Mouse (Mus musculus): ENCODE results near the gene Syne2.
A peak's percentile ranks its signal among the peaks of the same experiment; 100 is the strongest.

The Syne2 gene

GRCm38 (mm10) chr12:75817959-75818452 lies at the start of gene Syne2:
Syne2 (plus strand) TSS chr12:75818134.
- DNase-seq: peak; percentile 72 to 84

- DNase-seq: no peak
Measured at GRCm38 (mm10) chr12:75771410-75771809, 46.5 kb upstream of the Syne2 start.

DNA sequence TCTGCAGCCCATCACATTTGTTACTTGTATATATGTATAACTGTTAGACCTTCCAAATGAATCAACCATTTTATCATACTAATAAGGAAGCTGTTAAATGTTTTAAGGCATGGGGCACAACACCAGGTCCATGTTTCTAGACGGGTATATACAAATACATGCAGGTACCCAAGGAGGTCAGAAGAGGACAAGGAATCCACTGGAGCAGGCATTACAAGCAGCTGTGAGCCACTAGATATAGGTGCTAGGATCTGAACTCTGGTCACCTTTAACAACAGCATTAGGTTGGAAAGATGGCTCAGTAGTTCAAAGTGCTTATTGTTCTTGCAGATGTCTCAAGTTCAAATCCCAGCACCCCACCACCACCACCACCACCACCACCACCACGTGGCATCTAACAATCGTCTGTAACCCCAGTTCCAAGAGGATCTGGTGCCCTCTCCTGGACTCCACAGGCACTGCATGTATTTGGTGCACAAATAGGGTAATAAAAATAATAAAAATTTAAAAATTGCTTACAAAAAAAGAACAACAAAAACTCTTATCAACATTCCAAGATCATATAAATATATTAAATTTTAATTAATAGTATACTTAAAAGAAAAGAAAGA lies 45.4 kb upstream of the Syne2 start:
- DNase-seq: peak; percentile 44 to 73

DNA sequence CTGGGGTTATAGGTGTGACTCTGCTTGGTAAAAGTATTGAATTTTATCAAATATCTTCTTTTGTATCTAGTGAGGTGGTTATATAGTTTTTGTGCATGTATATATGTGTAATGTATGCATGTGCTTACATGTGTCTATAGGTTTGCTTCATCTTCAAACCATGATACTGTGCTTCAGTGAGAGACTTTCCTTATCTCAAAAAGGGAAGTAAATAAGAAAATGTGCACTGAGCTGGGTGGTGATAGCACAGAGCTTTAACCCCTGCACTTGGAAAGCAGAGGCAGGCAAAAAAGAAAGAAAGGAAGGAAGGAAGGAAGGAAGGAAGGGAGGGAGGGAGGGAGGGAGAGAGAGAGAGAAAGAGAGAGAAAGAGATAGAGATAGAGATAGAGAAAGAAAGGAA lies 36.5 kb upstream of the Syne2 start:
- DNase-seq: no peak

DNA sequence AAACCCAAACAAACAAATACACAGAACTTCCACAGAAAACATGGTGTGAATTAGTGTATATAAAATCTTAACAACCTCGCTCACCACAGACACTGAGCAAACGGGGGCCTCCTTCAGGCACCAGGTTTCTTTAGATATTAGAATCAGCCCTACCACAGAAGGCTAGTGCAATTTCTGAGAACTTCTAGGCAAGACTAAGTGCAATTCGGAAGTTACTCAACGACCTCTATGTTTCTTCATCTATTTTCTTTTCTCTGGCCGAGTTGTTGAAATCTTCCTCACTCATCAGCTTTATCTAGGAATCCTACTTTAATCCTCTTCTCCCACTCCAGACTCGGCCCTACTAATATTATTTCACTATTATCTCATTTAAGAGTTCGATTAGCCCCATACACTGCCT lies 35.9 kb upstream of the Syne2 start:
- DNase-seq: no peak

GRCm38 (mm10) chr12:75784271-75784751 lies 33.6 kb upstream of the Syne2 start:
- no peak for DNase-seq

- DNase-seq: peak in 1 of 2 experiments; percentile 58
Measured at GRCm38 (mm10) chr12:75786681-75787080, 31.3 kb upstream of the Syne2 start.

DNA sequence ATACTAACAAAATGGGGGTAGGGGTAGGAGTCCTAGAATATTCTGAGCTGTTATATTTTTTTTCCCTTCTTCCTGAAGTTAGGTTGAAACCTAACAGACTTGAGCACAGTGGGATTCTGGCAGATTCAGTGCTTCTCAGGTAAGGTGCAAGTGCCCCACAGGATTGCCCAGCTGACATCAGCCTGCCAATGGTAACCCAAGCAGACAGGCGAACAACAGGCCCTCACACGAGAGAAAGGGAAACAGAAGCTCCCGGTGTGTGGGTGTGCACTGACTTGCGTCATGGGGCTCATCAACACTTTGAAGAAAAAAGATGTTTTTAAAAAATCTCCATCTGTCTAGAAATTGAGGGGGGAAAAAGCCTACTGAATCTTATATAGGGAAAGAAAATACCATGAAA lies 28.5 kb upstream of the Syne2 start:
- DNase-seq: peak; percentile 63 to 84

DNA sequence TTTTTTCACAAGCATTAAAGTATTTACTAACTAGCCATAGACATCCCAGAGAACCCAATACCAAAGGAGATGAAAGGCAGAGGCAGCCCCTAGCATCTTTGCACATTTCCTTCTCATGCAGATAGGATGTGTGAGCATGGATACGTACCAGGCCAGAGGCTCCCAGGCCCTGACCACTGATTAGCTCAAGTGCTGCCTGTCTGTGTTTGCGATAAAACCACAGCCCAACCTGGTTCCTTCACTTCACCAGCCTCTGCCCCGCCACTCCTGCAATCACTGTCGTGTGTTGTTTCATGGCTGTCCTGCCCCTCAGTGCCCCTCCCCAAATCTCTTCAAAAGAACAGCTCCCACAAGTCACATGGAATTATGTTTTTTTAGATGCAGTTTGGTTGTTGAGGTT lies 23.4 kb upstream of the Syne2 start:
- DNase-seq: no peak

GRCm38 (mm10) chr12:75796510-75796909 lies 21.4 kb upstream of the Syne2 start:
- peak in 1 of 2 experiments; percentile 17 for DNase-seq

- DNase-seq: peak; percentile 51 to 64
Measured at GRCm38 (mm10) chr12:75806281-75806680, 11.7 kb upstream of the Syne2 start.

- no peak for DNase-seq
Measured at GRCm38 (mm10) chr12:75813766-75814165, 4.2 kb upstream of the Syne2 start.

GRCm38 (mm10) chr12:75814551-75814950 lies 3.4 kb upstream of the Syne2 start:
- no peak for DNase-seq

- DNase-seq: no peak
Measured at GRCm38 (mm10) chr12:75816981-75817856, 715 bp upstream of the Syne2 start.

DNA sequence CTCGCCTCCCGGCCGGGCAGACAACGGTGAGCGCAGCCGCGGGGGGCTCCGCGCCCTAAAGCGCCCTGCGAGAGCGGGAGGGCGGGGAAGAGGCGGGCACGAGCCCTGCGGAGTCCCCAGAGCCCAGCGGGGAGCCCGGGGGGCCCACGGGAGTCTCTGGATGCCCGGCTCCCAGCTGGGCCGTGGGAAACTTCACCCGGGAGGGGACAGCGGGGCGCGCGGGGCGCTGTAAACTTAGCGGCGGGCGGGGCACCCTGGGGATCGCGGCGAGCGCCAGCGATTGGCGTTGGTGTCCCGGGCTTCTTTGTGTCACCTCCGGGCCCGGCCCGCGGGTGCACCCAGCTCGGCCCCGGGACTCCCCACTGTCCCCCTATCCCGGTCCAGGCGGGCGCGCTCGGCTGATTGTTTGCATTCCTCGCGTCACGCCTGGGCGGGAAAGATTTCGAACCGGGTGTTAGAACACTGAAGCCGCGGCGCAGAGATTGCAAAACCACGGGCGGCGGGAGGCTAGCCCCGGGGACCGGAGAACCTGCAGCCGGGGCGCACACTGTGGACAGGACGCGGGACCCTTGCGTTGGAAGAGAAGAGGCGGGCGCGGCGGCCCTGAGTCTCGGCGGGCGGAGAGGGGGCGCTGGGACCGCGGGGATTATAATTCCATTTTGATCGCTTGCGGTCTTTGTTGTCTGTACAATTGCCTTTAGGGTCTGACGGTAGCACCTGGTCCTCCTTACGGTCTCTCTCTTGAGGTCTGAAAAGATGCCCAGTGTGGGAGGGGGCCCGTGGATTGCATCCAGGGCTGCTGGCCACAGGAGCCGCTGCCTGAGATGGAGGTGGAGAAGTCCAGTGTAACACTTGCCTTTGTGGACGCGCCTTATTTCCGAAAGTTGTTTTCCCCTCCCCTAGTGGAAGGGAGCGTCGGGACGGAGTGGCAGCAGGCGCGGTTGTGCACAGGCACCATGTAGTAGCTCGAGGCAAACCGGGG lies 810 bp downstream of the Syne2 start:
- DNase-seq: peak; percentile 50 to 59

GRCm38 (mm10) chr12:75819481-75819880 lies 1.5 kb downstream of the Syne2 start:
- no peak for DNase-seq

DNA sequence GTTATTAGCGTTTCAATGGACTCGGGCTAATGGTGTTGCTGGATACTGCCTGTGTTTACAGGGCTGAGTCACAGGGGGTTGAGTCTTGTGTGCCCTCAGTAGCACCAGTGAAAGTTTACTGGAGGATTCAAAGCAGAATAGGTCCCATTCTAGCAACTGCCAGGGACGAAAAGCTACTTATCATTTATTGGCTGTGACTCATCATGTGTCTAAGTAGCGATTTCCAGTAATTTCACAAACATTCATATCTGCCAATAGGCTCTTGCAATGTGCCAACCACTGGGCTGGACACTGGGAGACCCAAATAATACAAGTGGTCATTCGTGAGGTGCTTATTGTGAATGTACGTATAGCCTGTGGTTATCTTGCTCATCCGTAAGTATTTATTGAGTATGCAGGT lies 2.3 kb downstream of the Syne2 start:
- DNase-seq: no peak

- DNase-seq: peak in 1 of 2 experiments; percentile 14
Measured at GRCm38 (mm10) chr12:75822122-75822521, 4.2 kb downstream of the Syne2 start.

DNA sequence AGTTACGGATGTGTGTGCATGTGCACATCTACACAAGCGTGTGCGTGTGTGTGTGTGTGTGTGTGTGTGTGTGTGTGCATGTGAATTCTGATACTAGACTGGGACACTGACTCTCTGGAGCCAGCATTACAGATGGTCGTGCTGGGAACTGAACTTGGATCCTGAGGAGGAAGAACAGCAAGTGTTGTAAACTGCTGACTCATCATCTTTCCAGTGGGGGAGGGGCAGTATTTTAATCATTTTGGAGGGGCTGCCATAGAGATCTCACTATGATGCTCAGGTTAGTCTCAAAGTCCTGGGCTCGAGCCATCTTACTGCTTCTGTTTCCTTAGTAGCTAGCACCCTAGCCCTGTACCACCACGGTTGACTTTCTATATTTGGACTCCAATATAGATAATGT lies 5.5 kb downstream of the Syne2 start:
- no peak for DNase-seq

DNA sequence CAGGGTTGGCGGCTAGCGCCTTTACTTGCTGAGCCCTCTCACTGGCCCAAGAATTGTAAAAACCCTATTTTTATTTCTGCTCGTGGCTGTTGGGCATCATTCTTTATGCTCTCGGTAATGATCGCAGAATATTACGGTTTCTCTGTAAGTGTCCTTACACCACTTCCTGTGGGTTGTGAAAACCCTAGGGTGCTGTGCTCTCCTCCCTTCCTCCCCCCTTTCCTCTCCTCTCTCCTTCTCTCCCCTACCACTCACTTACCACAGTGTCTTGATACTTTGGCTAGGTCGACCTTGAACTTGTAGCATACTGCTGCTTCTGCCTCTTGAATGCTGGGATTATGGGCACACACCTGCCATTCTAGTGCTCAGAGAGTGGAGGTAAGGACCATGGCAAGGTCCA lies 7.5 kb downstream of the Syne2 start:
- DNase-seq: no peak

DNA sequence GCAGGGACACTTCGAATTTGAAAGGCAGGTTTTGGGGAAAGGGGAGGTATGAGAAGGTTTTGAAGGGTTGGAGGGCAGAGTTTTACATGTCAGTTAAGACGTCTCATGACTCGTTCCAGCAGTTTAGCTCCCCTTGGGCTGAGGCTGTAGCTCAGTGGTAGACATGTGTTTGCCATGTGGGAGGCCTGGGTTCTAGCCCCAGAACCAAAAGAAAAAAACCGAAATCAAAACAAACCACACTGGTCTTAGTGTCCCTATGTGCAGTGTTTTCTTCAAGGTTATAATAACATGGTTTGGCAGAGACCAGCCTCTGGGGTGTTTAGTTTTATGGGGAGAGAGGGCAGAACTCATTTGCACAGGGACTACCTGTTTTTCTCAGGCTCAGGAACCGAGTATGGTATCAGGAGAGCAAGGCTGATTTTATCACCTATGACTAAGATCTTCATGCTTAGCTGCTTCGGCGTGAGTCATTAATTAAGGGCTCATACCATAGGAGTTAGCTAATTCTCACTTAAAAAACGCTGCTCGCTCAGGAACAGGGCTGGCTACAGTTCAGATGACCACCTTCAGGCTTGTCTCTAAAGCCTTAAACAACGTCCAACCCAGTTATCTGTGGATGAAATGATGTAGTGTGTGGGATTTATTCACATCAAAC lies 8.9 kb downstream of the Syne2 start:
- DNase-seq: no peak

- DNase-seq: no peak
Measured at GRCm38 (mm10) chr12:75827751-75828150, 9.8 kb downstream of the Syne2 start.

All from cerebellum, postnatal 14 days (tissue).